Mouse (Mus musculus): ENCODE results near the gene Kifc5b. TPM values are rescaled to one million over a fixed set of nuclear protein-coding genes. Genes with fewer than 3 reads are reported as not detected.

Kifc5b gene
- polyA plus RNA-seq (2014; fragmentation: Nextera tagmentation; extraction: Ambion mirVana) = 3.0 and 4.7 TPM in 2 replicates

DNA sequence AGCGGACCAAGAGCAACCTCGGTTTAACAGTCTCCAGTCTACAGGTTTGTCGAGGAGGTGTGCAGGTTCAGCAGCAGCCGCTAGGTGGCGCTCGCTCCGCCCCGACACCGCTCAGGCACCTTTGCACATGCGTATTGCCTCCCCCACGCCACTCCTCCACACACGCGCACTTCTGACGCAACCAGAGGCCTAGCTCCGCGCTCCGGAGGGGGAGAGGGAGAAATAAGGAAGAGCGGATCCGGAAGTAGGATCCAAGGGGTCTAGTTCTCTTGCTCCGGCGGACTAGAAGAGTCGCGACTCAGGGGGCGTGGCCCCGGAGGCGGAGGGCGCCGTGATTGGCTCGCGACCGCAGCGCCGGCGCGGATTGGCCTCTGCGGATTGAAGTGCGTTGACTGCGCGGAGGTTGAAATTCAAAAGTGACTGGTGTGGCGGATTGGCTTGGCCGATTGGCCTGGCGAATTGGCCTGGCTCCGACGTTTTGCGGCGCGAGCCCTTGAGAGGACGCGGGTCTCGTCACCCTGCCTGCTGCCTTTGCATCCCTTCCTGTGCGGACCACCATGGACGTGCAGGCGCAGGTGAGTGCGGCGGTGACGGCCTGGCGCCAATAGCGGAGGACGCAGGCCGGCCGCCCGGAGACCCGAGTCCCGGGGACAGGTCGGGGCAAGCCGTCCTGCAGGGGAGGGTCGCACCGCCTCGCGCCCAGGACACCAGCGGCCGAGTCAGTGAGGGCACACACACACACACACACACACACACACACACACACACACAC is at the start of gene Kifc5b:
TSS of gene Kifc5b (plus strand) at position 381 of the 772 bp plus-strand sequence.
- H3K27ac ChIP-seq (replicated peaks; ENCODE audit: low read depth, low read length) = no peak within 1 kb of the TSS
- WGBS = under 1% methylated on average over 34 of the region's 72 CpGs

DNA sequence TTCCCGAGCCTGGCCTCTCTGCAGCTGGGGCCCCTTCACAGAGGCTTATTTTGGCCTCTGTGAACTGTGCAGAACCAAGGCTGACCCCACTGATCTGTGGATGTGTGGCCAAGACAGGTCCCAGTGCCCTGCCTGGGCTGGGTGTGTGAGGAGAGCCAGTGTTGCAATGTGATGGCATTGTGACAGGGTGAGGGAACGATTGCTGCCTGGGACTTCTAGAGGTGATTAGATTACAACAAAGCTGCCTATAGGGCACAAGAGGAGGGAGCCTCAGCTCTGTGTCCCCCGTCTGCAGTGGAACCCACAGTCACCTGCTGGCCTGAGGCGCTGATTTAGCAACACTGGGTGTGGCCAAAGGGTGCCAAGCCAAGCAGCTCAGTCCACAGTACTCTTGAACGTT is 48.1 kb upstream of the Kifc5b start:
- Histone ChIP-seq H3K9ac (ENCODE audit: low read depth, low read length) (no peak overlapping the region), H3K4me3 (ENCODE audit: low read depth, low read length) (no peak overlapping the region), H3K27ac (replicated peaks; ENCODE audit: low read depth, low read length) (no peak overlapping the region), H3K9me3 (ENCODE audit: control insufficient read depth, low read length) (no peaks in the 10 kb centered on the region), H3K4me2 (ENCODE audit: low read depth, low read length) (no peak overlapping the region), H3K36me3 (ENCODE audit: control insufficient read depth, insufficient read depth, low read length) (no peaks in the 10 kb centered on the region), H3K27me3 (replicated peaks; ENCODE audit: control insufficient read depth, insufficient read depth, low read length) (no peaks in the 10 kb centered on the region), H3K4me1 (ENCODE audit: control insufficient read depth, insufficient read depth, low read length) (no peaks in the 10 kb centered on the region)
- no peak for ATAC-seq (ENCODE audit: low read depth)
- 31% methylated on average over 5 of the region's 5 CpGs for WGBS
- no peak for DNase-seq (ENCODE audit: low spot score)

More for the DNA sequence above, at the start of gene Kifc5b:
- H3K4me3 ChIP-seq (ENCODE audit: low read depth, low read length) = peak within 1 kb of the TSS; percentile 53
- peak within 1 kb of the TSS; percentile 63 for H3K4me2 ChIP-seq (ENCODE audit: low read depth, low read length)
- H3K27me3 ChIP-seq (replicated peaks; ENCODE audit: control insufficient read depth, insufficient read depth, low read length) = no peaks in the 10 kb centered on the region
- no peaks in the 10 kb centered on the region for H3K9me3 ChIP-seq (ENCODE audit: control insufficient read depth, low read length)
- peak within 1 kb of the TSS; percentile 68 for H3K9ac ChIP-seq (ENCODE audit: low read depth, low read length)
- DNase-seq (ENCODE audit: low spot score) = peak; percentile 99
- no peaks in the 10 kb centered on the region for H3K4me1 ChIP-seq (ENCODE audit: control insufficient read depth, insufficient read depth, low read length)
- peaks cover 8% of the 10 kb centered on the region for H3K36me3 ChIP-seq (ENCODE audit: control insufficient read depth, insufficient read depth, low read length)
- peak; percentile 100 for ATAC-seq (ENCODE audit: low read depth)

DNA sequence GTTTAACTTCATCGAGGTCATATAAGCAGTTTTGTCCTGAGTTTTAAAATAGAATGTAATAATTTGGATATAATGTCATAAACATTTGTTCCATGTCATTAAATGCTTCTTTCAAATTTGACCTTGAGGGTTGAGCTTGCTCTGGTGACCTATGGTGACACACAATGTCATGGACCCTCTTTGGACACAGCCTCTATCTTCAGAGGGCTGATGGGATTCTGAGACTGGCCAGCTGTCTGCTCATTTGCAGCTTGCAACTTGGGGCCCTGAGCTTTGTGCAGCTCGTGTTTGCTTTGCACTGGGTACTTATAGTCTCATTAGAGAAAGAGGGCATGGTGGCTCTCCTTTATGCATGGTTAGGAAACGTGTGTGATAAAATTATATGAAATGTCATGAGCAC is 44.0 kb upstream of the Kifc5b start:
- H3K4me2 ChIP-seq (ENCODE audit: low read depth, low read length) = no peak overlapping the region
- no peak overlapping the region for H3K27ac ChIP-seq (replicated peaks; ENCODE audit: low read depth, low read length)
- WGBS = 72% methylated on average over 3 of the region's 3 CpGs
- H3K4me1 ChIP-seq (ENCODE audit: control insufficient read depth, insufficient read depth, low read length) = no peaks in the 10 kb centered on the region
- ATAC-seq (ENCODE audit: low read depth) (no peak), DNase-seq (ENCODE audit: low spot score) (no peak)
- no peaks in the 10 kb centered on the region for H3K36me3 ChIP-seq (ENCODE audit: control insufficient read depth, insufficient read depth, low read length)
- H3K4me3 ChIP-seq (ENCODE audit: low read depth, low read length) = no peak overlapping the region
- H3K9me3 ChIP-seq (ENCODE audit: control insufficient read depth, low read length) = no peaks in the 10 kb centered on the region
- H3K9ac ChIP-seq (ENCODE audit: low read depth, low read length) = no peak overlapping the region
- no peaks in the 10 kb centered on the region for H3K27me3 ChIP-seq (replicated peaks; ENCODE audit: control insufficient read depth, insufficient read depth, low read length)

DNA sequence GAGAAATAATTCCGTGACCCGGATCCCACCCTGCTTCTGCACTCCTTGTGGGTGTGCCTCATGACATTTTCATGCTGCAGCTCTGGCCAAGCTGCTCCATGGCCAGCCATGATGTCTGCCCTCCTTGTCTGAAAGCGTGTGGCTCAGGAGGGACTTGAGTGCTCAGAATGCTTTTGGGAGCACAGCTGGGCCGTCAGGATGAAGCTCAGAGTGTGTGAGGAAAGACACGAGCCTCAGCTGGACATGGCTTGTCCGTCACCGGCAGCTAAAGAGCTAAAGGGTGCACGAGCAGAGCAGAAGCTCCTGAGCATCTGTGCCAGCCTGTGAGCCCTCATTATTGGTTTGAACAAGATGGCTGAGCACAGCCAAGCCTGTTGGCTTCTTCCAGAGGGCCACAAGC is 43.4 kb upstream of the Kifc5b start:
- 65% methylated on average over 8 of the region's 8 CpGs for WGBS
- H3K36me3 ChIP-seq (ENCODE audit: control insufficient read depth, insufficient read depth, low read length) = no peaks in the 10 kb centered on the region
- no peak overlapping the region for H3K9ac ChIP-seq (ENCODE audit: low read depth, low read length)
- peak; percentile 70; the same call in 1 of the 2 replicates for ATAC-seq (ENCODE audit: low read depth)
- H3K4me1 ChIP-seq (ENCODE audit: control insufficient read depth, insufficient read depth, low read length) = no peaks in the 10 kb centered on the region
- no peak overlapping the region for H3K27ac ChIP-seq (replicated peaks; ENCODE audit: low read depth, low read length)
- no peaks in the 10 kb centered on the region for H3K9me3 ChIP-seq (ENCODE audit: control insufficient read depth, low read length)
- no peak overlapping the region for H3K4me2 ChIP-seq (ENCODE audit: low read depth, low read length)
- H3K27me3 ChIP-seq (replicated peaks; ENCODE audit: control insufficient read depth, insufficient read depth, low read length) = no peaks in the 10 kb centered on the region
- H3K4me3 ChIP-seq (ENCODE audit: low read depth, low read length) = no peak overlapping the region
- peak; percentile 41 for DNase-seq (ENCODE audit: low spot score)

DNA sequence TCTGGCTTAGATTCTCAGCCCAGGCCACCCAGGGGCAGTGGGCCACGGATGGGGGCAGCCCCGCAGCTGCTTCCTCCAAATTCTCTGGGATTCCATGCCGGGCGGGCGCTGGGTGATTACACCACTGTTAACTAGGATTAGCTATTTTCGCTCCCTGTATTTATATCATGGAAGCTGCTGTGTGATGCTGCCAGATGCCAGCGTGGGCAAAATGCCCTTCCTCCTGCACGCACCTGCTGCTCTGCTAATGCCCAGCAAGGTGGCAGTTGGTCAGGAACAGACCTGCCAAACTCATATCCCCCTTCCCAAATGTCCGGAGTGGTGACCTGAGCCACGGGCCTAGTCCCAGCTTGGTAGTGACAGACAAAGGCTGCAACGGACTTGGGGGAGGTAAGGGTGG is 42.3 kb upstream of the Kifc5b start:
- 78% methylated on average over 11 of the region's 11 CpGs for WGBS
- H3K4me2 ChIP-seq (ENCODE audit: low read depth, low read length) = no peak overlapping the region
- 0 out of 2 replicates have a peak, but pooled peaks cover 5% of the 10 kb centered on the region for H3K9me3 ChIP-seq (ENCODE audit: control insufficient read depth, low read length)
- DNase-seq (ENCODE audit: low spot score) (peak; percentile 29), ATAC-seq (ENCODE audit: low read depth) (no peak)
- H3K36me3 ChIP-seq (ENCODE audit: control insufficient read depth, insufficient read depth, low read length) = no peaks in the 10 kb centered on the region
- H3K27ac ChIP-seq (replicated peaks; ENCODE audit: low read depth, low read length) = no peak overlapping the region
- no peaks in the 10 kb centered on the region for H3K4me1 ChIP-seq (ENCODE audit: control insufficient read depth, insufficient read depth, low read length)
- H3K4me3 ChIP-seq (ENCODE audit: low read depth, low read length) = no peak overlapping the region
- H3K27me3 ChIP-seq (replicated peaks; ENCODE audit: control insufficient read depth, insufficient read depth, low read length) = no peaks in the 10 kb centered on the region
- H3K9ac ChIP-seq (ENCODE audit: low read depth, low read length) = no peak overlapping the region

DNA sequence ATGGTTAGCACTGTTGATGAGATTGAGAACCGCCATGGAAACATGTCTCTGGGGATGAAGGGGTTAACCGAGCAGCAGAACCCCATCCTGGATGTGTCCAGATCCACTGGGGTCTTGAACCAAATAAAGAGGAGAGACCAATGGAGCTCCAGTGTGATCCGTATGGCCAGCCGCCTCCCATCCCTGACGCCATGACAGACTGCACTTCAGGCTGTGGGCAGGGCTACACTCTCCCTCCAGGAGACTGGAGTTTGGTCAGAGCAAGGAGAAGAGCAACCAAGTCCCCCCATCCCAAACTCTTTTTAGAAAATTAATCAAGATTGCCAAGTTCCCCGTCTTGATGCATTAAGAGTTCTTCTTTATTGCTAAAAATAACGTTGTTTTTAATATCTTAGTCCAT is 39.0 kb upstream of the Kifc5b start:
- no peaks in the 10 kb centered on the region for H3K36me3 ChIP-seq (ENCODE audit: control insufficient read depth, insufficient read depth, low read length)
- ATAC-seq (ENCODE audit: low read depth) = no peak
- no peak for DNase-seq (ENCODE audit: low spot score)
- H3K4me2 ChIP-seq (ENCODE audit: low read depth, low read length) = no peak overlapping the region
- 0 out of 2 replicates have a peak, but pooled peaks cover 9% of the 10 kb centered on the region for H3K9me3 ChIP-seq (ENCODE audit: control insufficient read depth, low read length)
- H3K4me1 ChIP-seq (ENCODE audit: control insufficient read depth, insufficient read depth, low read length) = no peaks in the 10 kb centered on the region
- WGBS = 86% methylated on average over 7 of the region's 7 CpGs
- H3K27me3 ChIP-seq (replicated peaks; ENCODE audit: control insufficient read depth, insufficient read depth, low read length) = no peaks in the 10 kb centered on the region
- no peak overlapping the region for H3K27ac ChIP-seq (replicated peaks; ENCODE audit: low read depth, low read length)
- H3K4me3 ChIP-seq (ENCODE audit: low read depth, low read length) = no peak overlapping the region
- no peak overlapping the region for H3K9ac ChIP-seq (ENCODE audit: low read depth, low read length)

DNA sequence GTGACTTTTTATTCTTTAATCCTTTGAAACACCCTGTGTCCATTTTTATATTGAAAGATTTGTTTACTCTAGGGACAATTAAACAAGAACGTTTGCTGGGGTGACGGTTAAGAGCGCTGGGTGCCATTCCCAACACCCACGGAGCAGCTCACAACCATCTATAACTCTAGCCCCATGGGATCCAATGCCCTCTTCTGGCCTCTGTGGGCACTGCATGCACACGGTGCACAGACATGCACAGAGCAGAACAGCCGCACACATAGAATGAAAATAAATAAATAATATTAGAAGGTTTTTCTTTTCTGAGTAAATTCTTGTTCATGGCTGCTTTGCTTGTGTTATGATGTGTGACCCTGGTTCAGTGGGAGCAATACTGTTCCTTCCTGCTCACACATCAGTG is 37.7 kb upstream of the Kifc5b start:
- Histone ChIP-seq H3K9me3 (ENCODE audit: control insufficient read depth, low read length) (0 out of 2 replicates have a peak, but pooled peaks cover 9% of the 10 kb centered on the region), H3K4me3 (ENCODE audit: low read depth, low read length) (no peak overlapping the region), H3K36me3 (ENCODE audit: control insufficient read depth, insufficient read depth, low read length) (no peaks in the 10 kb centered on the region), H3K9ac (ENCODE audit: low read depth, low read length) (no peak overlapping the region), H3K4me1 (ENCODE audit: control insufficient read depth, insufficient read depth, low read length) (no peaks in the 10 kb centered on the region), H3K4me2 (ENCODE audit: low read depth, low read length) (no peak overlapping the region), H3K27me3 (replicated peaks; ENCODE audit: control insufficient read depth, insufficient read depth, low read length) (no peaks in the 10 kb centered on the region), H3K27ac (replicated peaks; ENCODE audit: low read depth, low read length) (no peak overlapping the region)
- 86% methylated on average over 6 of the region's 6 CpGs for WGBS
- ATAC-seq (ENCODE audit: low read depth) (no peak), DNase-seq (ENCODE audit: low spot score) (no peak)

DNA sequence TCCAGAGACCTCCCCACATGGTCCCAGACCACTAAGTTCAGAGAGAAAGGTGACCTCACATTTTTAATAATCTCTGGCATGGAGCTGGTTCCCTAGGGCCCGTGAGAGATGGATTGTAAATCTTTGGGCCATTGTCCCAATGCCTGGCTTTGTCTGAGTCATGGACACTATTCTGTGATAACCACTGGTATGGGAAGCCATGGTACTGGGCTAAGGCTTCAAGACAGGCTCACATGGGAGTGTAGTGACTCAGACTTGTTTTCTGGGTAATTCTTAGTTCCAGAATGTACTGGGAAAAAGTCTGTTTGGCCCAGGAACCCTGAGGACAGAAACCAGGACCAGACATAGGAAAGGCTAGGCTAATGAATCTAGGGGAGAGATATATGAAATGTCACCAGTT is 34.2 kb upstream of the Kifc5b start:
- DNase-seq (ENCODE audit: low spot score) (no peak), ATAC-seq (ENCODE audit: low read depth) (no peak)
- Histone ChIP-seq H3K36me3 (ENCODE audit: control insufficient read depth, insufficient read depth, low read length) (no peaks in the 10 kb centered on the region), H3K27ac (replicated peaks; ENCODE audit: low read depth, low read length) (no peak overlapping the region), H3K4me2 (ENCODE audit: low read depth, low read length) (no peak overlapping the region), H3K4me1 (ENCODE audit: control insufficient read depth, insufficient read depth, low read length) (peaks cover 14% of the 10 kb centered on the region), H3K9me3 (ENCODE audit: control insufficient read depth, low read length) (0 out of 2 replicates have a peak, but pooled peaks cover 9% of the 10 kb centered on the region), H3K9ac (ENCODE audit: low read depth, low read length) (no peak overlapping the region), H3K4me3 (ENCODE audit: low read depth, low read length) (no peak overlapping the region), H3K27me3 (replicated peaks; ENCODE audit: control insufficient read depth, insufficient read depth, low read length) (no peaks in the 10 kb centered on the region)
- WGBS = 58% methylated on average over 1 of the region's 1 CpGs

DNA sequence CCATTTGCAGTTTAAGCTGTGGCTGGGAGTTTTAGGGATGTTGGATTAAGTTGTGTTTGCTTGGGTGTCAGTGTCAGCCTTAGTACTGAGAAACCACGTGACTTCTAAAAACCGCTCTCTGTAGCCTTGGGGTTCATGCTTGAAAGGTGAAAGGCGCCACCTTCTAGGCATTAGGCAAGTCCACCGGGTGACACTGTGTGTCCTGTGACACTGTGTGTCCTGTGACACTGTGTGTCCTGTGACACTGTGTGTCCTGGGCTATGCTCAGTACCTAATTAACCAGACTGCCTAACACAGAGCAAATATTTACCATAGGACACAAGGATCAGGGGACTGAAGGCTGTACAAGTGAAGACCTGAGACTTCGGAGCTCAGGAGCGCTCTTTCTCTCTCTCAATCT is 33.3 kb upstream of the Kifc5b start:
- Histone ChIP-seq H3K9me3 (ENCODE audit: control insufficient read depth, low read length) (0 out of 2 replicates have a peak, but pooled peaks cover 9% of the 10 kb centered on the region), H3K4me1 (ENCODE audit: control insufficient read depth, insufficient read depth, low read length) (peaks cover 14% of the 10 kb centered on the region), H3K4me2 (ENCODE audit: low read depth, low read length) (no peak overlapping the region), H3K4me3 (ENCODE audit: low read depth, low read length) (no peak overlapping the region), H3K27ac (replicated peaks; ENCODE audit: low read depth, low read length) (no peak overlapping the region), H3K9ac (ENCODE audit: low read depth, low read length) (no peak overlapping the region), H3K27me3 (replicated peaks; ENCODE audit: control insufficient read depth, insufficient read depth, low read length) (no peaks in the 10 kb centered on the region), H3K36me3 (ENCODE audit: control insufficient read depth, insufficient read depth, low read length) (no peaks in the 10 kb centered on the region)
- no peak for DNase-seq (ENCODE audit: low spot score)
- ATAC-seq (ENCODE audit: low read depth) = no peak
- WGBS = 77% methylated on average over 6 of the region's 6 CpGs
